Mouse (Mus musculus) kidney, postnatal 0 days (tissue): ENCODE measurements around the gene Tifab. TPM values are rescaled to one million over a fixed set of nuclear protein-coding genes. Genes with fewer than 3 reads are reported as not detected.
A peak's percentile ranks its signal among the peaks of the same experiment; 100 is the strongest.

Experiments
- ATAC-seq: fragments of 200-750 bp; cut with Nextera tagmentation; replicated peaks from 2 replicates; pipeline ENCODE4 v1.8.0; 2017; ENCODE audit warnings: low read depth, moderate number of reproducible peaks, moderate TSS enrichment, moderate library complexity; ENCODE audit not compliant: low FRiP score
- DNase-seq: peaks from one replicate; pipeline ENCODE4 v3.0.0-alpha.2; 2016; ENCODE audit warnings: low spot score
- H3K27ac ChIP-seq: fragments of 300-500 bp; sonication (generic); 2 replicates; pipeline ENCODE4 v1.5.1; 2014; ENCODE audit warnings: mild to moderate bottlenecking
- H3K27me3 ChIP-seq: fragments of 300-500 bp; sonication (generic); 2 replicates; pipeline ENCODE4 v1.6.1; 2014; ENCODE audit warnings: low read length, mixed read lengths; ENCODE audit not compliant: insufficient read depth
- H3K36me3 ChIP-seq: fragments of 300-500 bp; sonication (generic); 2 replicates; pipeline ENCODE4 v1.6.1; 2014; ENCODE audit warnings: low read length, mixed read lengths; ENCODE audit not compliant: insufficient read depth
- H3K4me1 ChIP-seq: fragments of 300-500 bp; sonication (generic); replicated peaks from 2 replicates; pipeline ENCODE4 v1.6.1; 2014; ENCODE audit warnings: antibody characterized with exemption, low read length, mixed read lengths; ENCODE audit not compliant: insufficient read depth
- H3K4me2 ChIP-seq: fragments of 300-500 bp; sonication (generic); 2 replicates; pipeline ENCODE4 v1.6.1; 2014; ENCODE audit warnings: mild to moderate bottlenecking, low read length, moderate library complexity, mixed read lengths
- H3K4me3 ChIP-seq: fragments of 300-500 bp; sonication (generic); replicated peaks from 2 replicates; pipeline ENCODE4 v1.5.1; 2014; ENCODE audit warnings: low read depth, low read length
- H3K9ac ChIP-seq: fragments of 300-500 bp; sonication (generic); 2 replicates; pipeline ENCODE4 v1.6.1; 2014; ENCODE audit warnings: low read depth, low read length
- H3K9me3 ChIP-seq: fragments of 300-500 bp; sonication (generic); replicated peaks from 2 replicates; pipeline ENCODE4 v1.6.1; 2016; ENCODE audit warnings: low read length, inconsistent platforms, mixed read lengths
- CTCF ChIP-seq: IDR thresholded peaks from 2 replicates; pipeline ENCODE4 v1.5.1; 2016; ENCODE audit warnings: antibody characterized with exemption, low read depth, mild to moderate bottlenecking, moderate library complexity
- WGBS: fragments of 180-500 bp; shearing (Covaris S2); extraction: QIAGEN DNeasy Blood & Tissue Kit; methylation state at CpG from one replicate; pipeline ENCODE4 v1.1.7; 2014; 5-methylcytosine and 5-hydroxymethylcytosine counted together
- polyA plus RNA-seq: library from polyadenylated mRNA; unstranded; fragments of >200 nt; fragmentation: Nextera tagmentation; extraction: Ambion mirVana; gene quantifications from 2 replicates; pipeline ENCODE4 v1.2.1, GENCODE M21; 2015

Tifab gene
- polyA plus RNA-seq, 1 experiment from 2014 or later = 2.0 TPM

DNA sequence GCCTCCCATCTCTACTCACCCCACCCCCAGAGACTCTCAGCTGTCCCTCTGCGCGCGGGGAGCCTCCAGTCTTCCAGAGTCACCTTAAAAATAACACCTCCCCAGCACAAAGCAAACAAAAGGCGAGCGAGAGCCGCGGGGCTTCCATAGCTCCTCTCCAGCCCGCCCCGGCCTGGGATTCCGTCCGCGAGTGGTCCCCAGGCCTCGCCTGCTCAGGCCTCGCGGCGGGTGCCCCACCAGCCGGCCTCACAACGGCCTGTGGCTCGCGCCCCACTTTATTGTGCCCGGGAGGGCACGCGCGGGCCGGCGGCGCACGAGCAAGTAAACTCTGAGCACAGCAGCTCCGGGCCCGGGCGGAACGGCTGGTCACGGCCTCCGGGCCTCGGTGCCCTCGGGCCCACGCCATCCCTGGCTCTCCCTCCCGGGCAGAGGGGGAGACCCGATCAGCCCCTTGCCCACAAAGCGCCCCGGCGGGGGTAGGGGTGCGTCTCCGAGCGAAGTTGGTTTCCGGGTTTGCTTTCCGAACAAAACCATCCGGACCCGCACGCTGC is 44.0 kb downstream of the Tifab start:
- 0% methylated on average over 50 of the region's 50 CpGs for WGBS
- H3K4me1 ChIP-seq = peaks cover 26% of the 10 kb centered on the region
- TF ChIP-seq CTCF = no peak
- peak overlapping the region; percentile 99 for H3K9ac ChIP-seq
- peak overlapping the region; percentile 94 for H3K4me2 ChIP-seq
- H3K27ac ChIP-seq = peak overlapping the region; percentile 95
- H3K27me3 ChIP-seq = no peaks in the 10 kb centered on the region
- H3K4me3 ChIP-seq = peak overlapping the region; percentile 92
- ATAC-seq (peak; percentile 26), DNase-seq (peak; percentile 40)
- H3K9me3 ChIP-seq = no peaks in the 10 kb centered on the region
- H3K36me3 ChIP-seq = no peaks in the 10 kb centered on the region

DNA sequence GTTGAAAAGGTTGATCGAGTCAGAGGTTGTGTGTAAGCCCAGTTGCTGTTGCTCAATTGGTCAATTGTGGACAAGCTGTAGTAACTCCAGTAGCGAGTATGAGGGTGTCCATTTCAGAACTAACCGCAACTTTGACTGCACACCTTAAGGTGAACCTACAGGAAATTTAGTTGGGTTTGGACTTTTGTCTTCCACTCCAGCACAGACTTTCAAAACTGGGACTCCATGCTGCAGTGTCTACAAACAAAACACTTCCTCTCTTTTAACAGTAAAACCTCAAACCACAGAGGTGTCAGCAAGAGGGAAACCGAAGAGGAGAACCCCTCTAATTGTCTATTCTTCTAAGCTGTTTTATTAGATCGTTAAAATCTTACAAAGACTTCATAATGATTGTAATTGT is 44.7 kb downstream of the Tifab start:
- H3K4me1 ChIP-seq = peaks cover 26% of the 10 kb centered on the region
- no peaks in the 10 kb centered on the region for H3K27me3 ChIP-seq
- H3K9me3 ChIP-seq = no peaks in the 10 kb centered on the region
- H3K27ac ChIP-seq = no peak overlapping the region
- no peak for TF ChIP-seq CTCF
- DNase-seq (no peak), ATAC-seq (no peak)
- peak overlapping the region; percentile 92 for H3K4me3 ChIP-seq
- 0 out of 2 replicates have a peak overlapping the region, but pooled peaks have one; percentile 99 for H3K9ac ChIP-seq
- 22% methylated on average over 5 of the region's 5 CpGs for WGBS
- peak overlapping the region; percentile 94 for H3K4me2 ChIP-seq
- no peaks in the 10 kb centered on the region for H3K36me3 ChIP-seq

DNA sequence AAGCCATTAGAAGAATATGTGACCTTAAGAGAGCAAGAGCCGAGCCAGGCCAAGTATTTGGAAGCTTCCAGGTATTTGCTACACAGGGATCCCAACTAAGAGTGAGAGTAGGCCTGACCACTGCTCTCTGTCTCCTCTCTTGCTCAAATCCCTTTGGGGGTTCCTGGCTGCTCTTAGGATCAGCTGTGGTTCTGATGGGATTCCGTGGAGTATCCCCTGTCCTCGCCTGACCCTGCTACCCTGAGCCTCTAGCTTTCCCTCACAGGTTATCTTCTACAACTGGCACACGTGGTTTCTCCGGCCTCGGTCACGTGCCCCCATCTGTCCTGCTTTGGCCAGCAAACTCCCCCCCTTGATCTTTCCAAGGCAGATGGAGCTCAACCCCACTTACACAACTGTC is 45.7 kb downstream of the Tifab start:
- H3K4me1 ChIP-seq = peaks cover 26% of the 10 kb centered on the region
- H3K36me3 ChIP-seq = peaks cover 5% of the 10 kb centered on the region; the same call in 1 of the 2 replicates
- WGBS = 56% methylated on average over 7 of the region's 7 CpGs
- ATAC-seq (no peak), DNase-seq (no peak)
- no peak for TF ChIP-seq CTCF
- peak overlapping the region; percentile 94 for H3K4me2 ChIP-seq
- H3K4me3 ChIP-seq = no peak overlapping the region
- H3K9ac ChIP-seq = no peak overlapping the region
- H3K27me3 ChIP-seq = no peaks in the 10 kb centered on the region
- no peak overlapping the region for H3K27ac ChIP-seq
- H3K9me3 ChIP-seq = no peaks in the 10 kb centered on the region

DNA sequence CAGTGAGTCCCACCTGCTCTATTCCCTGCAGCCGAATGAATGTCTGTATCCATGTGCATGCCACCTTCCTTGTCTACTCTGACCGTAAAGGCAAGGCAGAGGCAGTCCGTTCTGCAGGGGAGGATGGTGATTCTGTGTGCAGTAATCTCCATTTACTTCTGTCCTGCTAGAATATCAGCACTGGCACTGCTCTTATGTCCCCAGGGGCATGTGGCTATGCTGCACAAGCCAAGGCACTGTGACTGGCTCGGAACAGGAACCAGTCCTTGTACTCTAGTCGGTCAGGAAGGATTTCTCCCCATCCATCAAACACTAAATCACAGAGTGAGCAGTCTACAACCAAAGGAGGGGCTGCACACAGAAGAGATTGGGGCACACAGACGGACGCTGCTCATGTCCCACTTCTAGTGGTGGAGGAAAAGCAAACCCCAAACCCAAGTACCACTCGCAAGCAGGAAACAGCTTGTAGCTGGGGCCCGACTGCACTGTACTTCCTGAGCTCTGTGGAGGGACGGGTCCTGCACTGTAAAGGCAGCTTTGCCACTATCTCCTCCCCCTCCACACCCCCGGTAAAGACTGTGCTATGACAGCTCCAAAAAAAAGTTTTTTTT is 46.3 kb downstream of the Tifab start:
- 52% methylated on average over 11 of the region's 11 CpGs for WGBS
- no peak for TF ChIP-seq CTCF
- no peak for ATAC-seq

DNA sequence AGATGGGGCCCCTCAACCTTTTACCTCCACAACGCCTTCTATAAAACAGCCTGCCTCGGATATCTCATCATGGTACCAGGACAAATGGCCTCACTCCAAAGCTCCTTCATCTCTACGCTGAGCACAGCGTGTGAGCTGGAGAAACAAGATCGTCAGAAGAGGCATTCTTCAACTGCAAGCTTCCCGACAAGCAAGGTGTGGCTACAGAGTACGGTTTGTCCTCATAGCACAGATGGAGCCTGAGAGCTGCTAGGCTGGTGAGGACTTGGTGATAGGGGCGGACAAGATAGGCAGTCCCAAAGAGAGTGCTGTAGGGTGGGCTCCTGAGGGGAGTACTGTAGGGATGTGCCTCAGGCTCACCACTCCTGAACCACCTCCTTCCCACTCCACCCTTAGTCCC is 48.1 kb downstream of the Tifab start:
- peaks cover 20% of the 10 kb centered on the region for H3K4me1 ChIP-seq
- H3K4me2 ChIP-seq = no peak overlapping the region
- no peaks in the 10 kb centered on the region for H3K9me3 ChIP-seq
- no peak overlapping the region for H3K9ac ChIP-seq
- WGBS = 55% methylated on average over 8 of the region's 8 CpGs
- peaks cover 25% of the 10 kb centered on the region for H3K36me3 ChIP-seq
- ATAC-seq (no peak), DNase-seq (no peak)
- no peaks in the 10 kb centered on the region for H3K27me3 ChIP-seq
- no peak for TF ChIP-seq CTCF
- no peak overlapping the region for H3K4me3 ChIP-seq
- no peak overlapping the region for H3K27ac ChIP-seq

More for the DNA sequence above, 46.3 kb downstream of the Tifab start:
- Histone ChIP-seq H3K36me3 (peaks cover 10% of the 10 kb centered on the region), H3K27me3 (no peaks in the 10 kb centered on the region), H3K4me1 (peaks cover 26% of the 10 kb centered on the region), H3K4me2 (peak overlapping the region; percentile 94; the same call in 1 of the 2 replicates), H3K9me3 (no peaks in the 10 kb centered on the region), H3K27ac (no peak overlapping the region), H3K4me3 (no peak overlapping the region), H3K9ac (no peak overlapping the region)
- DNase-seq = no peak

DNA sequence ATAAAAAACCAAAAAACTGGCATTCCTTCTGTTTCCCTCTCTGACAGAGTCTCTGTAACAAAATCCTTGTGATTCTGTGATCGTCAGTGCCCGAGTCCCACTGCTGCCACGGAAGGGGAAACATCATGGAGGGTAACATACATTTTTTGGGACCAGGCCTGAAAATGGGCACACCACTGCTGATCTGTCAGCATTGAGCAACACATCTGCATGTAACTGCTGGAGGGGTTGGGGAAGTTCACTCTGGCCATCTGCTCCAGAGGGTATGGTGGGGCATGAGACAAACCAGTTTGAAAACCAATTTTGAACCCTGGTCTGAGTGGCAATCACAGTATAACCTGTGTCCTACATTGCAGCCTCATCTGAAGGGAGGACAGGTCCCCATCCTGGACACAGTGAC is 49.1 kb downstream of the Tifab start:
- WGBS = 93% methylated on average over 3 of the region's 3 CpGs

More for the DNA sequence above, 49.1 kb downstream of the Tifab start:
- TF ChIP-seq CTCF = no peak
- no peak overlapping the region for H3K27ac ChIP-seq
- no peaks in the 10 kb centered on the region for H3K27me3 ChIP-seq
- ATAC-seq = no peak
- H3K4me1 ChIP-seq = peaks cover 18% of the 10 kb centered on the region
- H3K4me3 ChIP-seq = no peak overlapping the region
- no peak overlapping the region for H3K9ac ChIP-seq
- no peak overlapping the region for H3K4me2 ChIP-seq
- H3K36me3 ChIP-seq = peaks cover 35% of the 10 kb centered on the region
- no peaks in the 10 kb centered on the region for H3K9me3 ChIP-seq
- no peak for DNase-seq
